Mouse (Mus musculus): ENCODE results near the gene Ddx6. TPM values are rescaled to one million over a fixed set of nuclear protein-coding genes. Genes with fewer than 3 reads are reported as not detected.

Gene Ddx6
- 11.2 and 13.9 TPM in 2 replicates for polyA plus RNA-seq (2015; fragmentation: Nextera tagmentation; extraction: Ambion mirVana)

GRCm38 (mm10) chr9:44604779-44605615, at the start of gene Ddx6:
Gene Ddx6, plus strand, starts transcription at chr9:44604892.
- ATAC-seq (ENCODE audit: low FRiP score, low TSS enrichment) = peak; percentile 60
- Histone ChIP-seq H3K9ac (replicated peaks; ENCODE audit: low read length) (peak within 1 kb of the TSS; percentile 100), H3K36me3 (ENCODE audit: insufficient read depth, low read length) (peaks cover 25% of the 10 kb centered on the region), H3K4me2 (replicated peaks; ENCODE audit: low read depth, low read length) (peak within 1 kb of the TSS; percentile 80), H3K4me3 (ENCODE audit: low read length) (peak within 1 kb of the TSS; percentile 91), H3K27ac (ENCODE audit: low read length) (peak within 1 kb of the TSS; percentile 99), H3K9me3 (ENCODE audit: low read length) (no peaks in the 10 kb centered on the region), H3K4me1 (ENCODE audit: insufficient read depth, low read length) (peaks cover 32% of the 10 kb centered on the region), H3K27me3 (ENCODE audit: insufficient read depth, low read length) (no peaks in the 10 kb centered on the region)
- under 1% methylated on average over 60 of the region's 80 CpGs for WGBS

- no peaks in the 10 kb centered on the region for H3K9me3 ChIP-seq (ENCODE audit: low read length)
- H3K9ac ChIP-seq (replicated peaks; ENCODE audit: low read length) = no peak within 1 kb of the TSS
- 71% methylated on average over 4 of the region's 4 CpGs for WGBS
- no peak within 1 kb of the TSS for H3K4me2 ChIP-seq (replicated peaks; ENCODE audit: low read depth, low read length)
- no peak within 1 kb of the TSS for H3K4me3 ChIP-seq (ENCODE audit: low read length)
- H3K36me3 ChIP-seq (ENCODE audit: insufficient read depth, low read length) = no peaks in the 10 kb centered on the region
- ATAC-seq (ENCODE audit: low FRiP score, low TSS enrichment) = no peak
- H3K27me3 ChIP-seq (ENCODE audit: insufficient read depth, low read length) = no peaks in the 10 kb centered on the region
- no peak within 1 kb of the TSS for H3K27ac ChIP-seq (ENCODE audit: low read length)
- 0 out of 2 replicates have a peak, but pooled peaks cover 5% of the 10 kb centered on the region for H3K4me1 ChIP-seq (ENCODE audit: insufficient read depth, low read length)
Observed at GRCm38 (mm10) chr9:44561597-44561996, 43.1 kb upstream of the Ddx6 start, which contains the start of gene Cxcr5. Gene Cxcr5, minus strand, starts transcription at chr9:44561877.

GRCm38 (mm10) chr9:44562936-44563335, 41.8 kb upstream of the Ddx6 start:
- Histone ChIP-seq H3K9ac (replicated peaks; ENCODE audit: low read length) (no peak overlapping the region), H3K36me3 (ENCODE audit: insufficient read depth, low read length) (no peaks in the 10 kb centered on the region), H3K9me3 (ENCODE audit: low read length) (no peaks in the 10 kb centered on the region), H3K27ac (ENCODE audit: low read length) (no peak overlapping the region), H3K4me1 (ENCODE audit: insufficient read depth, low read length) (0 out of 2 replicates have a peak, but pooled peaks cover 5% of the 10 kb centered on the region), H3K27me3 (ENCODE audit: insufficient read depth, low read length) (no peaks in the 10 kb centered on the region), H3K4me2 (replicated peaks; ENCODE audit: low read depth, low read length) (no peak overlapping the region), H3K4me3 (ENCODE audit: low read length) (no peak overlapping the region)
- WGBS = 51% methylated on average over 12 of the region's 12 CpGs
- no peak for ATAC-seq (ENCODE audit: low FRiP score, low TSS enrichment)

GRCm38 (mm10) chr9:44565367-44565766, 39.3 kb upstream of the Ddx6 start:
- H3K27me3 ChIP-seq (ENCODE audit: insufficient read depth, low read length) = no peaks in the 10 kb centered on the region
- 63% methylated on average over 6 of the region's 6 CpGs for WGBS

GRCm38 (mm10) chr9:44567338-44568082, 37.2 kb upstream of the Ddx6 start:
- Histone ChIP-seq H3K9ac (replicated peaks; ENCODE audit: low read length) (no peak overlapping the region), H3K4me3 (ENCODE audit: low read length) (no peak overlapping the region), H3K36me3 (ENCODE audit: insufficient read depth, low read length) (no peaks in the 10 kb centered on the region), H3K4me1 (ENCODE audit: insufficient read depth, low read length) (0 out of 2 replicates have a peak, but pooled peaks cover 5% of the 10 kb centered on the region), H3K9me3 (ENCODE audit: low read length) (no peaks in the 10 kb centered on the region), H3K4me2 (replicated peaks; ENCODE audit: low read depth, low read length) (no peak overlapping the region), H3K27ac (ENCODE audit: low read length) (no peak overlapping the region), H3K27me3 (ENCODE audit: insufficient read depth, low read length) (no peaks in the 10 kb centered on the region)
- no peak for ATAC-seq (ENCODE audit: low FRiP score, low TSS enrichment)
- 77% methylated on average over 9 of the region's 9 CpGs for WGBS

More at GRCm38 (mm10) chr9:44565367-44565766, 39.3 kb upstream of the Ddx6 start:
- no peaks in the 10 kb centered on the region for H3K36me3 ChIP-seq (ENCODE audit: insufficient read depth, low read length)
- H3K9ac ChIP-seq (replicated peaks; ENCODE audit: low read length) = no peak overlapping the region
- H3K27ac ChIP-seq (ENCODE audit: low read length) = no peak overlapping the region
- H3K4me2 ChIP-seq (replicated peaks; ENCODE audit: low read depth, low read length) = no peak overlapping the region
- no peak for ATAC-seq (ENCODE audit: low FRiP score, low TSS enrichment)
- H3K4me3 ChIP-seq (ENCODE audit: low read length) = no peak overlapping the region
- H3K4me1 ChIP-seq (ENCODE audit: insufficient read depth, low read length) = 0 out of 2 replicates have a peak, but pooled peaks cover 5% of the 10 kb centered on the region
- no peaks in the 10 kb centered on the region for H3K9me3 ChIP-seq (ENCODE audit: low read length)

GRCm38 (mm10) chr9:44568083-44568455, 36.6 kb upstream of the Ddx6 start:
- 0 out of 2 replicates have a peak, but pooled peaks cover 5% of the 10 kb centered on the region for H3K4me1 ChIP-seq (ENCODE audit: insufficient read depth, low read length)
- no peak for ATAC-seq (ENCODE audit: low FRiP score, low TSS enrichment)
- 50% methylated on average over 7 of the region's 7 CpGs for WGBS
- no peak overlapping the region for H3K4me3 ChIP-seq (ENCODE audit: low read length)
- no peak overlapping the region for H3K9ac ChIP-seq (replicated peaks; ENCODE audit: low read length)
- H3K4me2 ChIP-seq (replicated peaks; ENCODE audit: low read depth, low read length) = no peak overlapping the region
- no peak overlapping the region for H3K27ac ChIP-seq (ENCODE audit: low read length)
- H3K27me3 ChIP-seq (ENCODE audit: insufficient read depth, low read length) = no peaks in the 10 kb centered on the region
- H3K9me3 ChIP-seq (ENCODE audit: low read length) = no peaks in the 10 kb centered on the region
- no peaks in the 10 kb centered on the region for H3K36me3 ChIP-seq (ENCODE audit: insufficient read depth, low read length)

- Histone ChIP-seq H3K36me3 (ENCODE audit: insufficient read depth, low read length) (no peaks in the 10 kb centered on the region), H3K9me3 (ENCODE audit: low read length) (no peaks in the 10 kb centered on the region), H3K27me3 (ENCODE audit: insufficient read depth, low read length) (no peaks in the 10 kb centered on the region), H3K9ac (replicated peaks; ENCODE audit: low read length) (no peak overlapping the region), H3K4me1 (ENCODE audit: insufficient read depth, low read length) (no peaks in the 10 kb centered on the region), H3K4me2 (replicated peaks; ENCODE audit: low read depth, low read length) (no peak overlapping the region), H3K27ac (ENCODE audit: low read length) (no peak overlapping the region), H3K4me3 (ENCODE audit: low read length) (no peak overlapping the region)
- 66% methylated on average over 12 of the region's 12 CpGs for WGBS
- no peak for ATAC-seq (ENCODE audit: low FRiP score, low TSS enrichment)
Observed at GRCm38 (mm10) chr9:44570939-44571382, 33.7 kb upstream of the Ddx6 start.

- no peak for ATAC-seq (ENCODE audit: low FRiP score, low TSS enrichment)
- no peaks in the 10 kb centered on the region for H3K27me3 ChIP-seq (ENCODE audit: insufficient read depth, low read length)
- H3K9me3 ChIP-seq (ENCODE audit: low read length) = no peaks in the 10 kb centered on the region
- H3K4me2 ChIP-seq (replicated peaks; ENCODE audit: low read depth, low read length) = no peak overlapping the region
- H3K27ac ChIP-seq (ENCODE audit: low read length) = no peak overlapping the region
- H3K36me3 ChIP-seq (ENCODE audit: insufficient read depth, low read length) = no peaks in the 10 kb centered on the region
- H3K4me1 ChIP-seq (ENCODE audit: insufficient read depth, low read length) = no peaks in the 10 kb centered on the region
- H3K9ac ChIP-seq (replicated peaks; ENCODE audit: low read length) = no peak overlapping the region
- no peak overlapping the region for H3K4me3 ChIP-seq (ENCODE audit: low read length)
- 77% methylated on average over 4 of the region's 4 CpGs for WGBS
Observed at GRCm38 (mm10) chr9:44573306-44573705, 31.4 kb upstream of the Ddx6 start.

GRCm38 (mm10) chr9:44575095-44575494, 29.6 kb upstream of the Ddx6 start:
- ATAC-seq (ENCODE audit: low FRiP score, low TSS enrichment) = no peak
- H3K4me1 ChIP-seq (ENCODE audit: insufficient read depth, low read length) = no peaks in the 10 kb centered on the region
- H3K27me3 ChIP-seq (ENCODE audit: insufficient read depth, low read length) = no peaks in the 10 kb centered on the region
- H3K36me3 ChIP-seq (ENCODE audit: insufficient read depth, low read length) = no peaks in the 10 kb centered on the region
- H3K9ac ChIP-seq (replicated peaks; ENCODE audit: low read length) = no peak overlapping the region
- 84% methylated on average over 2 of the region's 2 CpGs for WGBS
- no peak overlapping the region for H3K4me2 ChIP-seq (replicated peaks; ENCODE audit: low read depth, low read length)
- H3K9me3 ChIP-seq (ENCODE audit: low read length) = no peaks in the 10 kb centered on the region
- no peak overlapping the region for H3K27ac ChIP-seq (ENCODE audit: low read length)
- no peak overlapping the region for H3K4me3 ChIP-seq (ENCODE audit: low read length)
